Mouse (Mus musculus) lung, adult 2 months (tissue): ENCODE results near the gene Prap1.
A peak's percentile ranks its signal among the peaks of the same experiment; 100 is the strongest.

Source experiments
- CTCF ChIP-seq: fragments of 200-500 bp; IDR thresholded peaks from 2 replicates; pipeline ENCODE4 v1.5.1; 2011; ENCODE audit warnings: mild to moderate bottlenecking, low read length, control low read depth; ENCODE audit not compliant: insufficient read depth
- POLR2A ChIP-seq: fragments of 200-500 bp; IDR thresholded peaks from 2 replicates; pipeline ENCODE4 v1.6.1; 2011; ENCODE audit warnings: low read depth, mild to moderate bottlenecking, control low read depth, low read length, borderline replicate concordance; ENCODE audit errors: extremely low read depth

GRCm38 (mm10) chr7:140116329-140117054, 23.3 kb downstream of the Prap1 start, which contains the start of gene Echs1:
- peak; percentile 83; the same call in 1 of the 2 replicates for TF ChIP-seq POLR2A
- no peak for TF ChIP-seq CTCF
